Mouse (Mus musculus) CD4-positive, CD25-positive, alpha-beta regulatory T cell (primary cell): ENCODE data around the gene Rbpjl. TPM values are rescaled to one million over a fixed set of nuclear protein-coding genes. Genes with fewer than 3 reads are reported as not detected.

ENCODE experiments used
- polyA plus RNA-seq: library from polyadenylated mRNA; unstranded; fragments of 100-300 nt; shearing (Covaris generic); gene quantifications from one replicate; pipeline ENCODE4 v1.2.1, GENCODE M21; 2017

The Rbpjl gene
- not detected for polyA plus RNA-seq

GRCm38 (mm10) chr2:164402906-164403305 is at the start of gene Rbpjl:
TSS of gene Rbpjl (plus strand) at chr2:164403141.

GRCm38 (mm10) chr2:164389020-164389419 is 13.9 kb upstream of the Rbpjl start, which contains the start of gene Slpi:
TSS of gene Slpi (minus strand) at chr2:164389095.

GRCm38 (mm10) chr2:164405060-164405459 is 2.1 kb downstream of the Rbpjl start, which contains the start of gene Matn4:
TSS of gene Matn4 (minus strand) at chr2:164405160.

GRCm38 (mm10) chr2:164443460-164444000 is 40.6 kb downstream of the Rbpjl start, which contains the start of gene Sdc4:
TSS of gene Sdc4 (minus strand) at chr2:164443887.

GRCm38 (mm10) chr2:164456864-164457300 is 53.9 kb downstream of the Rbpjl start, which contains the start of gene Sys1:
TSS of gene Sys1 (plus strand) at chr2:164456964.

GRCm38 (mm10) chr2:164460745-164461551 is 58.0 kb downstream of the Rbpjl start, which contains the start of gene Gm20458:
TSS of gene Gm20458 (plus strand) at chr2:164460967.

Other genes starting within 250 kb of the Rbpjl start
- 0.06 TPM for gene Kcns1, start 232.0 kb upstream of the Rbpjl start, polyA plus RNA-seq
- not detected for gene Wfdc5, start 220.4 kb upstream of the Rbpjl start, polyA plus RNA-seq
- not detected for gene Wfdc12, start 212.5 kb upstream of the Rbpjl start, polyA plus RNA-seq
- gene Wfdc15a, start 203.0 kb upstream of the Rbpjl start, polyA plus RNA-seq = not detected
- gene Wfdc15b, start 181.5 kb upstream of the Rbpjl start, polyA plus RNA-seq = not detected
- gene Svs2, start 164.7 kb upstream of the Rbpjl start, polyA plus RNA-seq = not detected
- not detected for gene Svs3b, start 146.5 kb upstream of the Rbpjl start, polyA plus RNA-seq
- gene Svs4, start 124.7 kb upstream of the Rbpjl start, polyA plus RNA-seq = not detected
- not detected for gene Svs3a, start 113.9 kb upstream of the Rbpjl start, polyA plus RNA-seq
- not detected for gene Svs6, start 86.4 kb upstream of the Rbpjl start, polyA plus RNA-seq
- not detected for gene Svs5, start 70.4 kb upstream of the Rbpjl start, polyA plus RNA-seq
- gene Slpi, start 14.0 kb upstream of the Rbpjl start, polyA plus RNA-seq = 4.8 TPM
- not detected for gene Matn4, start 2.0 kb downstream of the Rbpjl start, polyA plus RNA-seq
- gene Sdc4, start 40.7 kb downstream of the Rbpjl start, polyA plus RNA-seq = 17.7 TPM
- 97.5 TPM for gene Sys1, start 53.8 kb downstream of the Rbpjl start, polyA plus RNA-seq
- gene Gm20458, start 57.8 kb downstream of the Rbpjl start, polyA plus RNA-seq = 14.2 TPM
- 0.25 TPM for gene Trp53tg5, start 70.6 kb downstream of the Rbpjl start, polyA plus RNA-seq
- 2.7 TPM for gene Dbndd2, start 83.0 kb downstream of the Rbpjl start, polyA plus RNA-seq
- 34.1 TPM for gene Pigt, start 94.4 kb downstream of the Rbpjl start, polyA plus RNA-seq
- 6.7 TPM for gene Wfdc2, start 159.3 kb downstream of the Rbpjl start, polyA plus RNA-seq
- not detected for gene Spint3, start 170.3 kb downstream of the Rbpjl start, polyA plus RNA-seq
- not detected for gene Wfdc6a, start 182.3 kb downstream of the Rbpjl start, polyA plus RNA-seq
- not detected for gene Eppin, start 190.5 kb downstream of the Rbpjl start, polyA plus RNA-seq
- not detected for gene Wfdc6b, start 210.4 kb downstream of the Rbpjl start, polyA plus RNA-seq
- gene Wfdc8, start 210.5 kb downstream of the Rbpjl start, polyA plus RNA-seq = not detected
- not detected for gene Wfdc16, start 235.7 kb downstream of the Rbpjl start, polyA plus RNA-seq